Mouse (Mus musculus) thymus, adult 2 months (tissue): ENCODE measurements at regions not wholly inside any gene's neighbourhood (a gene's known extent, or its start where the extent isn't known, plus 50 kb on each side); places are given as distances from the start of the nearest gene placed in this dataset.

ENCODE experiments used
- CTCF ChIP-seq: fragments of 200-500 bp; IDR thresholded peaks from 2 replicates; pipeline ENCODE4 v1.5.1; 2012; ENCODE audit warnings: mild to moderate bottlenecking, control low read depth, low read length, moderate library complexity, borderline replicate concordance; ENCODE audit not compliant: control insufficient read depth, poor library complexity, insufficient read depth; ENCODE audit errors: extremely low read depth
- POLR2A ChIP-seq: fragments of 200-500 bp; IDR thresholded peaks from 2 replicates; pipeline ENCODE4 v1.6.1; 2012; ENCODE audit warnings: mild to moderate bottlenecking, low read length, control low read depth, moderate library complexity; ENCODE audit not compliant: control insufficient read depth, poor library complexity, insufficient read depth; ENCODE audit errors: extremely low read depth

DNA sequence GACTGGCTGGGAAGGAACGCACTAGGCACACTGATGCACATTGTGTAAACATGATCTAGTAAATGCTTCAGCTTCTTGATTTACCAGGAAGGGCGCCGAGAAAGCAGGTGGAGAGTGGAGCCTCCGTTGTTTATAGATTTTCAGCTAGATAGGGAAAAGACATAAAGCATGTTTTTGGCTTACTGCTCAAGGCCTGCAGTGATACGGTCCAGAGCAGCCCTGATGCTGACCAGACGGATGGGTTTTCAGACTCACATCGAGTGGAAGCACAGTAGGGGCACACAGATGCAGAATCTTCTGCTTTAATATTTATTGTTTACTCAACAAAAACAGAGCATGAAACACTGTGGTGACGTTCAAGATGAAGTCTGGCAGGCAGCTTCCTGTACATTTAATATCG, 331.3 kb upstream of the Gm5148 start:
- TF ChIP-seq CTCF (no peak), POLR2A (no peak)
